Mouse (Mus musculus) G1E-ER4 (cell line): Measurements from ENCODE around the gene Plau. TPM values are rescaled to one million over a fixed set of nuclear protein-coding genes. Genes with fewer than 3 reads are reported as not detected.

Experiments used
- GATA1 ChIP-seq: IDR thresholded peaks from one replicate; pipeline ENCODE4 v1.8.0; 2012; ENCODE audit warnings: low read length, inconsistent platforms
- polyA plus RNA-seq: library from polyadenylated mRNA; stranded (reverse); fragments of >175 nt; gene quantifications from 2 replicates; pipeline ENCODE4 v1.2.3, GENCODE M21; 2012

The Plau gene
- polyA plus RNA-seq: not detected in 2 replicates

GRCm38 (mm10) chr14:20836171-20836904 is at the start of gene Plau:
Gene Plau, plus strand, starts transcription at chr14:20836660.
- no peak for TF ChIP-seq GATA1

- TF ChIP-seq GATA1: no peak
Observed at GRCm38 (mm10) chr14:20788151-20788550, 48.3 kb upstream of the Plau start.

GRCm38 (mm10) chr14:20789593-20789992 is 46.9 kb upstream of the Plau start:
- TF ChIP-seq GATA1: no peak

GRCm38 (mm10) chr14:20790445-20790844 is 46.0 kb upstream of the Plau start:
- no peak for TF ChIP-seq GATA1

GRCm38 (mm10) chr14:20790996-20791395 is 45.5 kb upstream of the Plau start:
- TF ChIP-seq GATA1: no peak

GRCm38 (mm10) chr14:20791511-20792242 is 44.8 kb upstream of the Plau start:
- TF ChIP-seq GATA1: no peak

GRCm38 (mm10) chr14:20792243-20792921 is 44.1 kb upstream of the Plau start:
- no peak for TF ChIP-seq GATA1

- no peak for TF ChIP-seq GATA1
Observed at GRCm38 (mm10) chr14:20792922-20793757, 43.3 kb upstream of the Plau start.

- TF ChIP-seq GATA1: no peak
Observed at GRCm38 (mm10) chr14:20793758-20794531, 42.5 kb upstream of the Plau start, which contains the start of gene Camk2g. Gene Camk2g, minus strand, starts transcription at chr14:20794088.

- TF ChIP-seq GATA1: no peak
Observed at GRCm38 (mm10) chr14:20794589-20794988, 41.9 kb upstream of the Plau start.

- TF ChIP-seq GATA1: no peak
Observed at GRCm38 (mm10) chr14:20795423-20796152, 40.9 kb upstream of the Plau start.

- TF ChIP-seq GATA1: no peak
Observed at GRCm38 (mm10) chr14:20796170-20796569, 40.3 kb upstream of the Plau start.

GRCm38 (mm10) chr14:20796643-20797042 is 39.8 kb upstream of the Plau start:
- TF ChIP-seq GATA1: no peak

- no peak for TF ChIP-seq GATA1
Observed at GRCm38 (mm10) chr14:20798300-20798699, 38.2 kb upstream of the Plau start.
